24 mouse cellular contexts compared by ENCODE assay signal in the genomic region with DNA sequence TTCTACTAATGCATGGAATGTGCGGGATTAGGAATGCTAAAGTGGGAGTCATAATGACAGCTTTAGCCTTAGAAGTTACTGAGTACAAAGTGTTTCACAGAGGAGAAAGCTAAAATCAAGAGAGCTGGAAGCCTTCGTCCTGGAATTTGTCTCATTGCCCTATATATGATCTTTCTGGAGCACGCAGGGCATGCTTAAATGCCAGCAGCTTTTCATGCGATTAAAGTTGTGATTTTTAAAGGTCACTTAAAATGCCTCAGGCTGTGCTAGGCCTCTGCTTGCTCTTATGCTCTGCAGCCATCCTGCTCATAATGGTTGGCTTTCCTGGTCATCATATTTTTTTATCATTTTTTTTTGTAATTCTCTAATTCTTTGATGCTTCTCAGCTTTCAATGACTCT. TPM values are rescaled to one million over a fixed set of nuclear protein-coding genes. Genes with fewer than 3 reads are reported as not detected.
DNase-seq lines count a peak whose midpoint lies in the region; ATAC-seq and TF ChIP-seq lines count a peak whose summit lies in the region.
"Had no signal": no experiment of that assay in that cellular context is flagged by ENCODE, and none has a peak within 500 bp of the region (broad histone marks: within the 10 kb centered on the region; RNA-seq: fewer than 3 reads in every experiment).

No protein-coding gene starts in this region.

- no peak for TF ChIP-seq EP300 in heart, postnatal 0 days (IDR thresholded peaks at IDR 0.05; ENCODE audit: low read depth)

- WGBS in embryonic facial prominence, embryonic 15.5 days: 41% methylated on average over 4 of the region's 4 CpGs
- 51% methylated on average over 4 of the region's 4 CpGs for WGBS in embryonic facial prominence, embryonic 10.5 days
- WGBS in heart, postnatal 0 days: 64% methylated on average over 4 of the region's 4 CpGs
- WGBS in heart, embryonic 11.5 days (ENCODE audit: insufficient replicate concordance): 70% methylated on average over 4 of the region's 4 CpGs
- WGBS in limb, embryonic 13.5 days: 47% methylated on average over 4 of the region's 4 CpGs
- WGBS in limb, embryonic 10.5 days: 86% methylated on average over 4 of the region's 4 CpGs
- WGBS in neural tube, embryonic 13.5 days: 56% methylated on average over 4 of the region's 4 CpGs

- H3K4me3 ChIP-seq in embryonic facial prominence, embryonic 15.5 days (replicated peaks): no peak overlapping the region
- no peak overlapping the region for H3K4me3 ChIP-seq in embryonic facial prominence, embryonic 10.5 days
- H3K4me3 ChIP-seq in heart, postnatal 0 days (ENCODE audit: low read depth, low read length): no peak overlapping the region
- no peak overlapping the region for H3K4me3 ChIP-seq in heart, embryonic 11.5 days (ENCODE audit: low read depth, low read length)
- H3K4me3 ChIP-seq in limb, embryonic 13.5 days: no peak overlapping the region
- H3K4me3 ChIP-seq in limb, embryonic 10.5 days: no peak overlapping the region
- H3K4me3 ChIP-seq in neural tube, embryonic 13.5 days: no peak overlapping the region
- H3K4me3 ChIP-seq: embryonic facial prominence, embryonic 12.5 days; forebrain, embryonic 12.5 days; heart, embryonic 12.5 days had no signal

- H3K27ac ChIP-seq in embryonic facial prominence, embryonic 15.5 days (replicated peaks): peak overlapping the region; percentile 25; the same call in 1 of the 2 replicates
- no peak overlapping the region for H3K27ac ChIP-seq in embryonic facial prominence, embryonic 10.5 days (replicated peaks)
- H3K27ac ChIP-seq in heart, postnatal 0 days (ENCODE audit: low read depth): peak overlapping the region; percentile 28; the same call in 1 of the 2 replicates
- no peak overlapping the region for H3K27ac ChIP-seq in heart, embryonic 11.5 days (ENCODE audit: low read depth, low read length)
- peak overlapping the region; percentile 44; the same call in 1 of the 2 replicates for H3K27ac ChIP-seq in limb, embryonic 13.5 days
- no peak overlapping the region for H3K27ac ChIP-seq in limb, embryonic 10.5 days
- peak overlapping the region; percentile 67 for H3K27ac ChIP-seq in neural tube, embryonic 13.5 days (replicated peaks)
- H3K27ac ChIP-seq: embryonic facial prominence, embryonic 12.5 days; forebrain, embryonic 12.5 days had no signal

- no peak for ATAC-seq in embryonic facial prominence, embryonic 15.5 days (ENCODE audit: insufficient number of reproducible peaks, low FRiP score, low TSS enrichment, low read depth)
- no peak for ATAC-seq in heart, postnatal 0 days (ENCODE audit: insufficient read depth, low read depth)
- ATAC-seq in heart, embryonic 11.5 days (replicated peaks; ENCODE audit: insufficient number of reproducible peaks, low FRiP score, low TSS enrichment): no peak
- ATAC-seq in limb, embryonic 13.5 days (ENCODE audit: low FRiP score, low read depth): no peak
- ATAC-seq in neural tube, embryonic 13.5 days (ENCODE audit: low read depth): no peak
- ATAC-seq: CD4-positive, CD25-positive, alpha-beta regulatory T cell, adult 4 months; intestine, embryonic 16.5 days had no signal

- no peak overlapping the region for H3K9ac ChIP-seq in embryonic facial prominence, embryonic 15.5 days
- H3K9ac ChIP-seq in heart, postnatal 0 days (replicated peaks; ENCODE audit: low read depth, low read length): no peak overlapping the region
- no peak overlapping the region for H3K9ac ChIP-seq in heart, embryonic 11.5 days (ENCODE audit: low read depth, low read length)
- no peak overlapping the region for H3K9ac ChIP-seq in limb, embryonic 13.5 days
- no peak overlapping the region for H3K9ac ChIP-seq in neural tube, embryonic 13.5 days
- H3K9ac ChIP-seq: embryonic facial prominence, embryonic 12.5 days; forebrain, embryonic 12.5 days; heart, embryonic 12.5 days had no signal

- DNase-seq in embryonic facial prominence, embryonic 10.5 days (ENCODE audit: low spot score): no peak
- no peak for DNase-seq in heart, postnatal 0 days (ENCODE audit: low spot score)
- DNase-seq in limb, embryonic 10.5 days (ENCODE audit: low spot score): no peak
- DNase-seq in neural tube, embryonic 10.5 days (ENCODE audit: extremely low spot score, low spot score): no peak
- DNase-seq: adrenal gland, adult 8-10 months; adrenal gland, postnatal 36 days; B cell, adult 2 months; cerebellum, adult 11 months; cerebellum, adult 8-10 months; cerebellum, postnatal 14 days; embryo, embryonic 11 days; gastrocnemius, postnatal 36 days; heart, adult 18-20 months; heart, postnatal 10 days had no signal

- no peak for TF ChIP-seq CTCF in heart, postnatal 0 days (IDR thresholded peaks at IDR 0.05; ENCODE audit: low read depth)

- no peaks in the 10 kb centered on the region for H3K27me3 ChIP-seq in embryonic facial prominence, embryonic 15.5 days
- no peaks in the 10 kb centered on the region for H3K27me3 ChIP-seq in embryonic facial prominence, embryonic 10.5 days (replicated peaks; ENCODE audit: low read depth, poor library complexity, severe bottlenecking)
- H3K27me3 ChIP-seq in heart, postnatal 0 days (ENCODE audit: control insufficient read depth, insufficient read depth, low read length): no peaks in the 10 kb centered on the region
- H3K27me3 ChIP-seq in heart, embryonic 11.5 days (ENCODE audit: control insufficient read depth, insufficient read depth, low read length): no peaks in the 10 kb centered on the region
- H3K27me3 ChIP-seq in limb, embryonic 13.5 days: no peaks in the 10 kb centered on the region
- H3K27me3 ChIP-seq in limb, embryonic 10.5 days (ENCODE audit: low read depth, poor library complexity, severe bottlenecking): no peaks in the 10 kb centered on the region
- no peaks in the 10 kb centered on the region for H3K27me3 ChIP-seq in neural tube, embryonic 13.5 days
- H3K27me3 ChIP-seq: embryonic facial prominence, embryonic 12.5 days; heart, embryonic 12.5 days had no signal

- no peaks in the 10 kb centered on the region for H3K9me3 ChIP-seq in embryonic facial prominence, embryonic 15.5 days (replicated peaks)
- no peaks in the 10 kb centered on the region for H3K9me3 ChIP-seq in embryonic facial prominence, embryonic 10.5 days
- H3K9me3 ChIP-seq in heart, postnatal 0 days (replicated peaks; ENCODE audit: control insufficient read depth, low read length): no peaks in the 10 kb centered on the region
- no peaks in the 10 kb centered on the region for H3K9me3 ChIP-seq in heart, embryonic 11.5 days (replicated peaks; ENCODE audit: control insufficient read depth, low read length)
- H3K9me3 ChIP-seq in limb, embryonic 13.5 days: no peaks in the 10 kb centered on the region
- no peaks in the 10 kb centered on the region for H3K9me3 ChIP-seq in limb, embryonic 10.5 days (replicated peaks)
- H3K9me3 ChIP-seq in neural tube, embryonic 13.5 days: no peaks in the 10 kb centered on the region
- H3K9me3 ChIP-seq: embryonic facial prominence, embryonic 12.5 days; forebrain, embryonic 12.5 days; G1E; heart, embryonic 12.5 days had no signal

- H3K4me1 ChIP-seq in embryonic facial prominence, embryonic 15.5 days: peaks cover 21% of the 10 kb centered on the region
- H3K4me1 ChIP-seq in embryonic facial prominence, embryonic 10.5 days: peaks cover 29% of the 10 kb centered on the region
- H3K4me1 ChIP-seq in heart, postnatal 0 days (ENCODE audit: control insufficient read depth, insufficient read depth): peaks cover 43% of the 10 kb centered on the region
- H3K4me1 ChIP-seq in heart, embryonic 11.5 days (ENCODE audit: control insufficient read depth, insufficient read depth, low read length): peaks cover 13% of the 10 kb centered on the region
- peaks cover 33% of the 10 kb centered on the region for H3K4me1 ChIP-seq in limb, embryonic 13.5 days
- peaks cover 11% of the 10 kb centered on the region for H3K4me1 ChIP-seq in limb, embryonic 10.5 days
- H3K4me1 ChIP-seq in neural tube, embryonic 13.5 days (replicated peaks): peaks cover 33% of the 10 kb centered on the region

- no peak overlapping the region for H3K4me2 ChIP-seq in embryonic facial prominence, embryonic 15.5 days (replicated peaks)
- H3K4me2 ChIP-seq in heart, postnatal 0 days (ENCODE audit: low read depth, low read length): no peak overlapping the region
- H3K4me2 ChIP-seq in heart, embryonic 11.5 days: no peak overlapping the region
- no peak overlapping the region for H3K4me2 ChIP-seq in limb, embryonic 13.5 days (replicated peaks)
- H3K4me2 ChIP-seq in neural tube, embryonic 13.5 days: no peak overlapping the region
- H3K4me2 ChIP-seq: embryonic facial prominence, embryonic 12.5 days; forebrain, embryonic 12.5 days; heart, embryonic 12.5 days had no signal

- H3K36me3 ChIP-seq in embryonic facial prominence, embryonic 15.5 days: no peaks in the 10 kb centered on the region
- H3K36me3 ChIP-seq in embryonic facial prominence, embryonic 10.5 days (replicated peaks): no peaks in the 10 kb centered on the region
- H3K36me3 ChIP-seq in heart, postnatal 0 days (replicated peaks; ENCODE audit: control insufficient read depth, insufficient read depth, low read length): no peaks in the 10 kb centered on the region
- H3K36me3 ChIP-seq in heart, embryonic 11.5 days (ENCODE audit: control insufficient read depth, insufficient read depth, low read length): no peaks in the 10 kb centered on the region
- H3K36me3 ChIP-seq in limb, embryonic 13.5 days: no peaks in the 10 kb centered on the region
- H3K36me3 ChIP-seq in limb, embryonic 10.5 days: no peaks in the 10 kb centered on the region
- no peaks in the 10 kb centered on the region for H3K36me3 ChIP-seq in neural tube, embryonic 13.5 days
- H3K36me3 ChIP-seq: embryonic facial prominence, embryonic 12.5 days; forebrain, embryonic 12.5 days; G1E; heart, embryonic 12.5 days had no signal

RNA-seq across cellular contexts. Expression of gene Lgr4, which starts 43.7 kb away (rescaled TPM):
- 20.7 and 23.3 TPM in 2 replicates for polyA plus RNA-seq in embryonic facial prominence, embryonic 15.5 days (2015; fragmentation: Nextera tagmentation; extraction: Ambion mirVana)
- 14.1 and 14.6 TPM in 2 replicates for polyA plus RNA-seq in embryonic facial prominence, embryonic 10.5 days (2016; fragmentation: Nextera tagmentation; extraction: Ambion mirVana)
- total RNA-seq in heart, postnatal 0 days (2014; rRNA removed; ENCODE audit: low replicate concordance): 49.7 and 61.2 TPM in 2 replicates
- polyA plus RNA-seq in heart, postnatal 0 days (2015; fragmentation: Nextera tagmentation; extraction: Ambion mirVana): 10.2 and 10.9 TPM in 2 replicates
- 12.9 and 14.0 TPM in 2 replicates for polyA plus RNA-seq in heart, embryonic 11.5 days (2014; fragmentation: Nextera tagmentation; extraction: Ambion mirVana)
- 21.1 and 23.2 TPM in 2 replicates for polyA plus RNA-seq in limb, embryonic 13.5 days (2015; fragmentation: Nextera tagmentation; extraction: Ambion mirVana)
- 9.0 and 10.6 TPM in 2 replicates for polyA plus RNA-seq in limb, embryonic 10.5 days (2016; fragmentation: Nextera tagmentation; extraction: Ambion mirVana)
- polyA plus RNA-seq in neural tube, embryonic 13.5 days (2015; fragmentation: Nextera tagmentation; extraction: Ambion mirVana): 10.7 and 11.3 TPM in 2 replicates

RNA-seq across cellular contexts. Expression of gene Ccdc34, which starts 56.4 kb away (rescaled TPM):
- 47.1 and 48.2 TPM in 2 replicates for polyA plus RNA-seq in embryonic facial prominence, embryonic 15.5 days (2015; fragmentation: Nextera tagmentation; extraction: Ambion mirVana)
- 57.1 and 63.6 TPM in 2 replicates for polyA plus RNA-seq in embryonic facial prominence, embryonic 10.5 days (2016; fragmentation: Nextera tagmentation; extraction: Ambion mirVana)
- total RNA-seq in heart, postnatal 0 days (2014; rRNA removed; ENCODE audit: low replicate concordance): 6.9 and 7.8 TPM in 2 replicates
- polyA plus RNA-seq in heart, postnatal 0 days (2015; fragmentation: Nextera tagmentation; extraction: Ambion mirVana): 16.5 and 17.1 TPM in 2 replicates
- 27.4 and 31.3 TPM in 2 replicates for polyA plus RNA-seq in heart, embryonic 11.5 days (2014; fragmentation: Nextera tagmentation; extraction: Ambion mirVana)
- polyA plus RNA-seq in limb, embryonic 13.5 days (2015; fragmentation: Nextera tagmentation; extraction: Ambion mirVana): 47.6 and 51.7 TPM in 2 replicates
- polyA plus RNA-seq in limb, embryonic 10.5 days (2016; fragmentation: Nextera tagmentation; extraction: Ambion mirVana): 49.3 and 57.2 TPM in 2 replicates
- 34.6 and 36.1 TPM in 2 replicates for polyA plus RNA-seq in neural tube, embryonic 13.5 days (2015; fragmentation: Nextera tagmentation; extraction: Ambion mirVana)

Comparison
In these comparisons a context has a peak if more than half of its experiments do, and no peak if none do; other contexts are left out.
1. H3K27ac ChIP-seq: peak in embryonic facial prominence, embryonic 15.5 days (single experiment), heart, postnatal 0 days (single experiment), limb, embryonic 13.5 days (single experiment) and neural tube, embryonic 13.5 days (single experiment); none in embryonic facial prominence, embryonic 10.5 days (single experiment), heart, embryonic 11.5 days (single experiment) and limb, embryonic 10.5 days (single experiment).